10 mouse cellular contexts compared by ENCODE assay signal in the genomic region with DNA sequence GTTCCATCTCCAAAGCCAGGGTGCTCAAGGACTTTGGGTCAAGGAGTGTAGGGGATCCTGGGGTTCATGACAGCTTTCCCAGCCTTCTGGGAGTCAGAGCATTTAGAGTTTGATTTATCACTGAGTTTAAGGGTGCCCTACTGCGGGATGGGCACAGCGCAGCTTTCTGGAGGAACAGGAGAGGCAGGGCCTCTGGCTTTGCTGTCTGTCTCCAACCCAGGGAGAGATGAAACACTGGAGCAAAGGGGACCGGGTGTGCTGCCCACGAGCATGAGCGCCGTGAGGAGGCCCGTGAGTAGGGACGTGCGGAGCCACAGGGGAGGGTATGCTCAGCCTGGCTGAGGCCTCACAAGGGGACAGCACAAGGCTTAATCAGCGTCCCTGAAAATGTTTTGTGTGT.
DNase-seq lines count a peak whose midpoint lies in the region; ATAC-seq and TF ChIP-seq lines count a peak whose summit lies in the region.
"Had no signal": no experiment of that assay in that cellular context is flagged by ENCODE, and none has a peak within 500 bp of the region (broad histone marks: within the 10 kb centered on the region; RNA-seq: fewer than 3 reads in every experiment).

No protein-coding gene starts in this region.

- no peaks in the 10 kb centered on the region for H3K9me3 ChIP-seq in heart, embryonic 12.5 days (replicated peaks)
- no peaks in the 10 kb centered on the region for H3K9me3 ChIP-seq in limb, embryonic 14.5 days (ENCODE audit: control insufficient read depth, low read length)

- no peak for TF ChIP-seq POLR2A in spleen, adult 2 months (IDR thresholded peaks at IDR 0.05; ENCODE audit: low read depth, low read length)
- TF ChIP-seq POLR2A in limb, embryonic 14.5 days (IDR thresholded peaks at IDR 0.05; ENCODE audit: borderline replicate concordance, extremely low read depth, insufficient read depth, insufficient read length) = no peak

- no peaks in the 10 kb centered on the region for H3K27me3 ChIP-seq in heart, embryonic 12.5 days (replicated peaks)
- H3K27me3 ChIP-seq in spleen, adult 2 months (ENCODE audit: control insufficient read depth, insufficient read depth, low read length) = no peaks in the 10 kb centered on the region
- no peaks in the 10 kb centered on the region for H3K27me3 ChIP-seq in limb, embryonic 14.5 days (ENCODE audit: control insufficient read depth, insufficient read depth, low read length)
- H3K27me3 ChIP-seq: Patski had no signal

- H3K4me1 ChIP-seq in heart, embryonic 12.5 days (replicated peaks) = peaks cover 56% of the 10 kb centered on the region
- peaks cover 22% of the 10 kb centered on the region for H3K4me1 ChIP-seq in spleen, adult 2 months (ENCODE audit: control insufficient read depth, insufficient read depth, insufficient read length)
- peaks cover 63% of the 10 kb centered on the region for H3K4me1 ChIP-seq in limb, embryonic 14.5 days (ENCODE audit: control insufficient read depth, insufficient read depth, low read length)

- DNase-seq in heart, postnatal 25 days (ENCODE audit: low spot score) = no peak
- DNase-seq in spleen, adult 2 months (ENCODE audit: low read depth in 1 of 2, low spot score in 2 of 2) = no peak
- DNase-seq in spleen, adult 12 weeks (ENCODE audit: low spot score) = no peak
- no peak for DNase-seq in limb, embryonic 14.5 days (ENCODE audit: low spot score)
- no peak for DNase-seq in MN1 (ENCODE audit: low spot score)
- no peak for DNase-seq in T-cell, adult 2 months (ENCODE audit: low spot score)
- DNase-seq: kidney, adult 11 months; lung, adult 2 months had no signal

- H3K27ac ChIP-seq in heart, embryonic 12.5 days (ENCODE audit: poor library complexity, severe bottlenecking) = 0 out of 2 replicates have a peak overlapping the region, but pooled peaks have one; percentile 81
- H3K27ac ChIP-seq in spleen, adult 2 months (ENCODE audit: insufficient read depth, low read length) = 0 out of 2 replicates have a peak overlapping the region, but pooled peaks have one; percentile 81
- no peak overlapping the region for H3K27ac ChIP-seq in limb, embryonic 14.5 days (replicated peaks; ENCODE audit: low read depth, low read length)

- peak overlapping the region; percentile 81 for H3K4me2 ChIP-seq in heart, embryonic 12.5 days
- peak overlapping the region; percentile 92 for H3K4me2 ChIP-seq in limb, embryonic 14.5 days (replicated peaks; ENCODE audit: low read depth, low read length, severe bottlenecking)

- TF ChIP-seq CTCF in spleen, adult 2 months (IDR thresholded peaks at IDR 0.05; ENCODE audit: extremely low read depth, insufficient read depth, insufficient read length, insufficient replicate concordance) = no peak

- no peak for ATAC-seq in heart, embryonic 12.5 days (ENCODE audit: insufficient number of reproducible peaks, low FRiP score)
- no peak for ATAC-seq in limb, embryonic 14.5 days (ENCODE audit: low FRiP score, low read depth)

- H3K4me3 ChIP-seq in heart, embryonic 12.5 days = no peak overlapping the region
- H3K4me3 ChIP-seq in spleen, adult 2 months (ENCODE audit: extremely low read depth, insufficient read depth, insufficient read length) = no peak overlapping the region
- H3K4me3 ChIP-seq in limb, embryonic 14.5 days (replicated peaks; ENCODE audit: low read length) = no peak overlapping the region

- no peaks in the 10 kb centered on the region for H3K36me3 ChIP-seq in heart, embryonic 12.5 days
- H3K36me3 ChIP-seq in spleen, adult 2 months (ENCODE audit: control insufficient read depth, insufficient read depth, low read length) = no peaks in the 10 kb centered on the region
- H3K36me3 ChIP-seq in limb, embryonic 14.5 days (ENCODE audit: control insufficient read depth, insufficient read depth, low read length) = no peaks in the 10 kb centered on the region

- intact Hi-C loops in heart, postnatal 25 days (cut with DNase I) = loop anchor here (5.0 kb wide), 1 partner anchor 114 kb away; no protein-coding TSS in a partner anchor

- H3K9ac ChIP-seq in heart, embryonic 12.5 days = peak overlapping the region; percentile 46; the same call in 1 of the 2 replicates
- H3K9ac ChIP-seq in limb, embryonic 14.5 days (ENCODE audit: low read depth, low read length, severe bottlenecking) = 0 out of 2 replicates have a peak overlapping the region, but pooled peaks have one; percentile 76

- 68% methylated on average over 10 of the region's 10 CpGs for WGBS in heart, embryonic 12.5 days
- 79% methylated on average over 10 of the region's 10 CpGs for WGBS in spleen, adult 2 months
- 58% methylated on average over 10 of the region's 10 CpGs for WGBS in limb, embryonic 14.5 days
